ENCODE assay signal across 23 mouse cellular contexts in genomic region chr4:101179836-101180235, GRCm38 (mm10).
DNase-seq lines count a peak whose midpoint lies in the region; ATAC-seq and TF ChIP-seq lines count a peak whose summit lies in the region.
"Had no signal": no experiment of that assay in that cellular context is flagged by ENCODE, and none has a peak within 500 bp of the region (broad histone marks: within the 10 kb centered on the region; RNA-seq: fewer than 3 reads in every experiment).

No protein-coding gene starts in this region.

- no peak overlapping the region for H3K9ac ChIP-seq in heart, embryonic 12.5 days
- H3K9ac ChIP-seq in midbrain, embryonic 11.5 days (ENCODE audit: low read length) = no peak overlapping the region
- H3K9ac ChIP-seq in midbrain, postnatal 0 days (replicated peaks; ENCODE audit: low read length, poor library complexity, severe bottlenecking) = no peak overlapping the region
- H3K9ac ChIP-seq: embryonic facial prominence, embryonic 15.5 days; forebrain, postnatal 0 days; neural tube, embryonic 15.5 days had no signal

- intact Hi-C loops in heart, postnatal 14 days (cut with DNase I) = loop anchor here (5.0 kb wide), 2 partner anchors 87 to 177 kb away; partner anchors contain the start of gene Jak1

- no peak overlapping the region for H3K4me3 ChIP-seq in heart, embryonic 12.5 days
- no peak overlapping the region for H3K4me3 ChIP-seq in midbrain, embryonic 11.5 days (ENCODE audit: low read depth, low read length)
- no peak overlapping the region for H3K4me3 ChIP-seq in midbrain, postnatal 0 days (ENCODE audit: low read depth, low read length)
- no peak overlapping the region for H3K4me3 ChIP-seq in G1E (ENCODE audit: low read depth, low read length)
- H3K4me3 ChIP-seq: embryonic facial prominence, embryonic 15.5 days; layer of hippocampus, adult 2 months; neural tube, embryonic 15.5 days had no signal

- ATAC-seq in heart, embryonic 12.5 days (ENCODE audit: insufficient number of reproducible peaks, low FRiP score) = no peak
- no peak for ATAC-seq in midbrain, embryonic 11.5 days (ENCODE audit: low FRiP score)
- no peak for ATAC-seq in midbrain, postnatal 0 days (ENCODE audit: low FRiP score)
- peak; percentile 42 for ATAC-seq in G1E (ENCODE audit: extremely low read depth, insufficient number of reproducible peaks, low FRiP score, poor library complexity, severe bottlenecking)
- 0 out of 2 replicates have a peak, but pooled peaks have one; percentile 36 for ATAC-seq in erythroid progenitor cell, adult 5-6 weeks (replicated peaks; ENCODE audit: low FRiP score, poor library complexity, severe bottlenecking)
- no peak for ATAC-seq in inflammation-experienced regulatory T-cells, adult 6 months
- ATAC-seq: forebrain, postnatal 0 days; hindbrain, postnatal 0 days; intestine, postnatal 0 days had no signal

- peak overlapping the region; percentile 3; the same call in 1 of the 2 replicates for H3K4me2 ChIP-seq in heart, embryonic 12.5 days
- no peak overlapping the region for H3K4me2 ChIP-seq in midbrain, embryonic 11.5 days
- H3K4me2 ChIP-seq in midbrain, postnatal 0 days (ENCODE audit: low read depth, low read length, poor library complexity, severe bottlenecking) = no peak overlapping the region
- H3K4me2 ChIP-seq: embryonic facial prominence, embryonic 15.5 days; neural tube, embryonic 15.5 days had no signal

- 17% methylated on average over 6 of the region's 6 CpGs for WGBS in heart, embryonic 12.5 days
- 73% methylated on average over 6 of the region's 6 CpGs for WGBS in midbrain, embryonic 11.5 days
- WGBS in midbrain, postnatal 0 days = 39% methylated on average over 6 of the region's 6 CpGs

- H3K27me3 ChIP-seq in heart, embryonic 12.5 days (replicated peaks) = no peaks in the 10 kb centered on the region
- H3K27me3 ChIP-seq in midbrain, embryonic 11.5 days (ENCODE audit: control insufficient read depth, insufficient read depth, low read length) = no peaks in the 10 kb centered on the region
- H3K27me3 ChIP-seq in midbrain, postnatal 0 days (ENCODE audit: insufficient read depth, low read length) = no peaks in the 10 kb centered on the region
- H3K27me3 ChIP-seq in G1E (ENCODE audit: insufficient read depth, low read length) = no peaks in the 10 kb centered on the region
- H3K27me3 ChIP-seq: embryonic facial prominence, embryonic 15.5 days; neural tube, embryonic 15.5 days had no signal

- H3K36me3 ChIP-seq in heart, embryonic 12.5 days = peaks cover 41% of the 10 kb centered on the region
- H3K36me3 ChIP-seq in midbrain, embryonic 11.5 days (ENCODE audit: control insufficient read depth, insufficient read depth, low read length) = no peaks in the 10 kb centered on the region
- H3K36me3 ChIP-seq in midbrain, postnatal 0 days (ENCODE audit: insufficient read depth, low read length) = peaks cover 9% of the 10 kb centered on the region
- peaks cover 94% of the 10 kb centered on the region for H3K36me3 ChIP-seq in G1E (replicated peaks)

- no peak for DNase-seq in heart, postnatal 14 days
- peak; percentile 57 for DNase-seq in midbrain, embryonic 11.5 days (ENCODE audit: low spot score, missing footprints)
- no peak for DNase-seq in midbrain, postnatal 0 days (ENCODE audit: low spot score)
- no peak for DNase-seq in G1E (ENCODE audit: low spot score)
- DNase-seq: adrenal gland, postnatal 36 days; B cell, adult 2 months; cerebellum, adult 11 months; cerebellum, adult 9-11 months; forebrain, postnatal 0 days; kidney, postnatal 25 days; lung, adult 18-20 months; lung, postnatal 10 days; right cerebral cortex, adult 18-20 months; right cerebral cortex, postnatal 4 days; thymus, postnatal 36 days had no signal

- H3K27ac ChIP-seq in heart, embryonic 12.5 days (ENCODE audit: poor library complexity, severe bottlenecking) = peak overlapping the region; percentile 40
- no peak overlapping the region for H3K27ac ChIP-seq in midbrain, embryonic 11.5 days (ENCODE audit: low read depth, low read length)
- no peak overlapping the region for H3K27ac ChIP-seq in midbrain, postnatal 0 days (ENCODE audit: low read depth, low read length)
- H3K27ac ChIP-seq: embryonic facial prominence, embryonic 15.5 days; hindbrain, postnatal 0 days; layer of hippocampus, adult 2 months; neural tube, embryonic 15.5 days had no signal

- peaks cover 54% of the 10 kb centered on the region for H3K4me1 ChIP-seq in heart, embryonic 12.5 days (replicated peaks)
- no peaks in the 10 kb centered on the region for H3K4me1 ChIP-seq in midbrain, embryonic 11.5 days (ENCODE audit: control insufficient read depth, insufficient read depth, low read length)
- H3K4me1 ChIP-seq in midbrain, postnatal 0 days (ENCODE audit: insufficient read depth, low read length) = no peaks in the 10 kb centered on the region
- H3K4me1 ChIP-seq in G1E (ENCODE audit: insufficient read depth, low read depth, low read length) = peaks cover 11% of the 10 kb centered on the region
- H3K4me1 ChIP-seq: embryonic facial prominence, embryonic 15.5 days; neural tube, embryonic 15.5 days had no signal

- TF ChIP-seq CTCF in midbrain, postnatal 0 days (IDR thresholded peaks at IDR 0.05) = no peak
- no peak for TF ChIP-seq CTCF in G1E (IDR thresholded peaks at IDR 0.05; ENCODE audit: low read depth, low read length)

- H3K9me3 ChIP-seq in heart, embryonic 12.5 days (replicated peaks) = no peaks in the 10 kb centered on the region
- no peaks in the 10 kb centered on the region for H3K9me3 ChIP-seq in midbrain, embryonic 11.5 days (ENCODE audit: control insufficient read depth, low read length)
- H3K9me3 ChIP-seq in midbrain, postnatal 0 days (ENCODE audit: low read length) = no peaks in the 10 kb centered on the region
- no peaks in the 10 kb centered on the region for H3K9me3 ChIP-seq in G1E (replicated peaks)
- H3K9me3 ChIP-seq: embryonic facial prominence, embryonic 15.5 days; neural tube, embryonic 15.5 days had no signal

Comparison
In these comparisons a context has a peak if more than half of its experiments do, and no peak if none do; other contexts are left out.
1. ATAC-seq: peak in G1E (single experiment) and erythroid progenitor cell, adult 5-6 weeks (single experiment); none in heart, embryonic 12.5 days (single experiment), midbrain, embryonic 11.5 days (single experiment), midbrain, postnatal 0 days (single experiment) and inflammation-experienced regulatory T-cells, adult 6 months (single experiment).